Mouse (Mus musculus): ENCODE results near the gene Cacng7.
"Not testable (repeated sequence)": the region's sequence is repeated elsewhere in the genome, so short reads cannot be mapped to it uniquely, and the experiment has no call there.

The Cacng7 gene

DNA sequence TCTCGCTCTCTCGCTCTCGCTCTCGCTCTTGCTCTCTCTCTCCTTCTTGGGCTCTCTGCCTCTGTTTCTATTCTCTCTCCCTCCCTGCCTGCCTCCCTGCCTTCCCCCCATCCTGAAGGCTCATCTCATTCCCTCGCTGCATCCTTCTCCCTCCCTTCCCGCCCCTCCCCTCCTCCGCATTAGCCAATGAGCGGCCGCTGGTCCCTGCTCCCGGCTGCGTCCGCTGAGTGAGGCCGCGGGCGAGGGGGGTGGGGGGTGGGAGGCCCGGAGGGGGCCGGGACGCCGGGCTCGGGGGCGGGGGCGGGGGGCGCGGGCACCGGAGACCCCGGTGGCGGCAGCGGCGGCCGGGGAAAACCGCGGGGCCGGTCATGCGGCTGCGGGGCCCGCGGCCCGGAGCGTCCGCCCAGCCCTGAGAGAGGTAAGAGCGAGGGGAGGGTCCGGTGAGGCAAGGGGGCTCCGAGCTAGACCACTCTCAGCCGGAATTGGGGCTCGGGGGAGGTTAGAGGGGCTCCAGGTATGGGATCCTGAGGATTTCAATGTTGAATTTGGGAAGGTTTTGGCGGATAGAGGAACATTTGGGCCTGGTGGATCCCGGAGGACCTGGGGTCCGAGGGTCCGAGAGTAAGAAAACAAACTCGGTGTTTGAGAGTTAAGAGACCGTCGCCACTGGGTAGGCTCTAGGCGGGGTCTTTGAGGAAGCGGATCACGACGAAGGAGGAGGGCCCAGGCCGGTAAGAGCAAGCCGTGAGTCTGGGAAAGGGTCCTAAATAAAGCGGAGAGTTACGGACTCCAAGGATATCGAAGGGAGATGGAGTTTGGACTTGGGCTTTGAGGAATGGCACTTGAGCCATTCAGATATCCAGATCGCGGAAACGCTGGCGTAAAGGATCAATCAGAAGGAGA lies at the start of gene Cacng7:
Gene Cacng7, plus strand, starts transcription at position 337 of the 903 bp plus-strand sequence.
- no peak for DNase-seq (ENCODE audit: low read depth, low spot score)

DNA sequence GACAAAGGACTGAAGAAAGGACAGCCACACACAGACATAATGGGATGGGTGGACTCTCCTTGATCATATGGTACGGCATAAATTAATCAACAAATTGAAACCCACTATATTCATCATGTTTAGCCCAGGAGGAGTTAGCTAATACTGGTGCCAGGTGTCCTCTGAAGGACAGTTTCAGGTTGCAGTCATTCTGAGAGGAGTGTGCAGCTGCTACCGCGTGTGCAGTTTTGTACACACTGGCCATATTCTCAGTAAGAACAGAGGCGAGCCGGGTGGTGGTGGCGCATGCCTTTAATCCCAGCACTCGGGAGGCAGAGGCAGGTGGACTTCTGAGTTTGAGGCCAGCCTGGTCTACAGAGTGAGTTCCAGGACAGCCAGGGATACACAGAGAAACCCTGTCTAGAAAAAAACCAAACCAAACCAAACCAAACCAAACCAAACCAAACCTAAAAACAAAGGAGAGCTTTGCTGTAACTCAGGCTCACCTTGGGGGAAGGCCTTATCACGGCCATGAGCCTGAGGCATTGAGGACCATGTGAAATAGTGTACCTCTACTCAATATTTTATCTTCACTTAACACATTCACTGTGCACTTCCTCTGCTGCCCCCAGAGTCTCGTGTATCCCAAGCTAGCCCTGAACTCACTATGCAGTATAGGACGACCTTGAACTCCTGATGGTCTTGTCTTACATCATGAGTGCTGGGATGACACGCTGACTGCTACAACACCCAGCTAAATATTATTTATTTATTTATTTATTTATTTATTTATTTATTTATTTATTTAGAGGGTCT lies 49.5 kb upstream of the Cacng7 start:
- no peak for DNase-seq (ENCODE audit: low read depth, low spot score)

DNA sequence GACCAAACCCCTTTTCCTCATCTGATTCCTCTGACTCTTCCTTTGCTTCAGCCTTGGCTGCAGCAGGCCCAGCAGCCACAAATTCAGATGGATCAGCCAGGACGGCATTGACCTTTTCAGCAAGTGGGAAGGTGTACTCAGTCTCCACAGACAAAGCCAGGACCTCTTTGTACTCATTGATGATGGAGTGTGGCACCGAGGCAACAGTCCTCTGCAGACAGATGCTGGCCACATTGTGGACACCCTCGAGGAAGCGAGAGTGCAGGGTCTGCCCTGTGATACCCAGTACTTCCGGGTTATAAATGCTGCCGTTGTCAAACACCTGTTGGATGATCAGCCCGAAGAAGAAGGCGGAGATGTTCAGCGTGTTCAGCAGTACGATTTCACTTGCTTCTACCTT lies 48.2 kb upstream of the Cacng7 start:
- DNase-seq (ENCODE audit: low read depth, low spot score), result no peak

DNA sequence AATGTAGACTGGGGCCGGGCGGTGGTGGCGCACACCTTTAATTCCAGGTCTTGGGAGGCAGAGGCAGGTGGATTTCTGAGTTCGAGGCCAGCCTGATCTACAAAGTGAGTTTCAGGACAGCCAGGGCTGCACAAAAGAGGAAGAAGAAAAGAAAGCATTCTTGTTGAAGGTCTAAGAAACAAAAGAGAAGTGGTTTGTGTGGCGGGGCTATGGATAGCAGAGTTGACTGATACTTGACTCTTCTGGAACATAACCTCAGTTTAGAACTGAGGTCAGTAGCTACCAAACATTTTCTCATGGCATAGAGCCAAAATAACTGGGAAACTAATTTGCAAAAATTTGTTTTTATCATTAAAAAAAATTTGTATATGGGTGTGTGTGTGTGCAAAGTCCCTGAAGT lies 46.7 kb upstream of the Cacng7 start:
- DNase-seq (ENCODE audit: low read depth, low spot score), result no peak

DNA sequence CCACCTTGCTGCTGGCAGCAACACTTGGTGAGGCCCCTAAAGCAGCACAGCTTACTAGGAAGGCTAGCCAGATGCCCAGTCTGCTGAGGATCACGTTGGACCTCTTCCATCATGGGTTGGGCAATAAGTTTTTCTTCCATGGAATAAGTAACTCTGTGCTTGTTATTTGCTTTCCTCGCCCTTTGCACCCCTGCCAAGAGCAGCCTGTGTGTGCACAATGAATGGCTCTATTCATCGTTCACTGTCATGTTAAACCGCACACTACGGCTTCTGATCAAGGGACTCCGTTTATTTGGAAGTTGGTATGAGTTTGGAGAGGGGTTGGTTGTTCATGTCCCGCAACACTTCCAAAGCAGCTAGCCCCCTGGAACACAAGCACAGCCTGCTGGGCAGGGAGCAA lies 45.6 kb upstream of the Cacng7 start:
- DNase-seq (ENCODE audit: low read depth, low spot score), result no peak

DNA sequence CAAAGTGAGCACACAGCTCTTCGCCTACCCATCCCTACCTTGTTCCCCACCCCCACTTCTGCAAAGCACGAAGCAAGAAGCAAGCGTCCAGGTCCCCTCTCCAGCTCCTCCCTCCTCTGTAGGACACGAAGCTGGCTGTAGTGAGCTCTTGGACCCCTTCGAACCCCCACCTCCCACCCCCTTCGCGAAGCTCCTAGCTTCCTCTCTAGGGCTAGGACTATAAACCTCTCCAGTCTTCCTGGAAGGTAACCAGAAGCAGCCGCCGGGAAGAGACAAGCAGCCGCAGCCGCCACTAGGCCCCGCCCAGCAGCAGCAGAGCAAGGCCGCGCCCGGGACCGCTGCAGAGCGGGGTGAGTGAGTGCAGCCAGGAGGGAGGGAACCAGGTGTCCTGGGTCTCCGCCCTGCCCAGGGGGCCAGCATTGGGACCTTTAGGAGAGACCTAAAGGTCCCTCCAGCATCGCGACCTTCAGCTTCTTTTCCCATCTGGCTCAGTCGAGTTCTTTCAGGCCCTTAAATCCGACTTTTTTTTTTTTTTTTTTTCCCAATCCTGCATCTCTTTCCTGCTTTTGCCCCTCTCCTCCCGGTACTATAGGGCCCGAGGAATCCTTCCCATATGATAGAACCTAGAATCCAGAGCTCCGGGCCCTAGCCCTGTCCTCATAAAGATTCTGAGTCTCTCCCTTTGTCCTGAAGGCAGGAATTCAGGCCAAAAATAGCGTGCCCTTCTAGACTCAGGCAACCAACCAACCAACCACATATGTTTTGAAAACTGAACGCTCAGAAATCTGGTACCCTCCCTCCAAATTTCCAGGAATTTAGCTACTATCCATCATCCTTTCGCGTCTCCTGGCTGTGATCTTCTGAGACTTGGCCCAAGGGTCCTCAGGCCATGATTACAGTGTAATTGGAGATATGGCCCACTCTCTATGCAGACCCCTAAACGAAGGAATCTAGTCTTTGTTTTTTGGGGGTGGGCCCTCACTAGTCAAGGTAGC lies 43.5 kb upstream of the Cacng7 start, which contains the start of the genes Myadm and Prkcg:
Gene Myadm, plus strand, starts transcription at position 105 of the 995 bp plus-strand sequence.
Gene Prkcg, plus strand, starts transcription at position 204 of the 995 bp plus-strand sequence.
- no peak for DNase-seq (ENCODE audit: low read depth, low spot score)

DNA sequence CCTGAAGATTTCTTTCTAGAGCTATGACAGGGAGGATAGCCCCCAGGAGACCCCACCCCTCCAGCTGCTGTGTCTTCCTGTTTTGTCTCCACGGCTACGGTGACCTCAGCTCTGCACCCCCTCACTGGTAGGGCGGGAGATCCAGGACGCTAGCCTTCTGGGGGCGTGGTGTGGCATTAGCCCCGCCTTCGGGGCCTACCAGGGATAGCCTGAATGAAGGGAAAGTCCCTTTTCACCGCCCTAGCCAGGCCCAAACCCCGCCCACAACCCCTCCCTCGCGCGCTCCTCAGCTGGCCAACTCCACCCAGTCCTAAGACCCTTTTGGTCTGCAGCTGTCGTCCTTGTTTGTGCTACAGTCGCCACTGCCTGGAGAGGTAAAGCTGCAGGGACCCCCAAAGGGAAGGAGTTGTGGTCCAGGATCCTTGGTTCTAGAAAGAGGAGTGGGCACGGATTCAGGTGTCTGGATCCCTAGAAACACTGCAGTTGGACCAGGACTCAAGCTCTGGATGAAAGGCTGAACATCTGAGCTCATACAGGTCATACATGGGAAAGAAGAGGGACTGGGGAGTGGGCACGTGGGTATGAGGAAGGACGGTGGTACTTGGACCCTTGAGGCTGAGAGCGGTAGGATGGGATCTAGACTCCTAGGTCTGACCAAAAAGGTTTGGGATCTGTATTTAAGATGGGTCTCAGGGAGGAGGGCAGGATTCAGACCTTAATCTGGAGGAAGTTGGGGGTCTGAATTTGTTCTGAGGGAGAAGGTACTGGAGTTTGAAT lies 42.3 kb upstream of the Cacng7 start:
- DNase-seq (ENCODE audit: low read depth, low spot score), result peak; percentile 88

DNA sequence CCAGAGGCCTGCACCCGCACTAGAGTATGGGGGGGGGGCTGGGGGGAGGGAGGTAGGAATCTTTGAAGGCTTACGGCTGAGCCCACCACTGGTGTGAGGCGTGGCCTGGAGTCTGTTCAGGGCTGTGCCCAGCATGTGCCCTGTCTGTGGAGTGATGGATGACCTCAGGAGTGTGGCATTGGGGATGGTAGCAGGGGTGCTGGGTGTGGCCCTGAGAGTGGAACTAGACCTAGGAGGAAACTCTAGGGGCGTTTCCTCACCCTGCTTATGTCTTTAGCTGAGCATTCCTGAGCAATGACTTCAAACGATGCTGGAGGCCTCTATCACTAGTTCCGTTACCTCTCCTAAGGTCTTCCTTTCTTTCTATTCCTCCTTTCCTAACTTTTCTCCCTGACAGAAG lies 41.6 kb upstream of the Cacng7 start:
- no peak for DNase-seq (ENCODE audit: low read depth, low spot score)

DNA sequence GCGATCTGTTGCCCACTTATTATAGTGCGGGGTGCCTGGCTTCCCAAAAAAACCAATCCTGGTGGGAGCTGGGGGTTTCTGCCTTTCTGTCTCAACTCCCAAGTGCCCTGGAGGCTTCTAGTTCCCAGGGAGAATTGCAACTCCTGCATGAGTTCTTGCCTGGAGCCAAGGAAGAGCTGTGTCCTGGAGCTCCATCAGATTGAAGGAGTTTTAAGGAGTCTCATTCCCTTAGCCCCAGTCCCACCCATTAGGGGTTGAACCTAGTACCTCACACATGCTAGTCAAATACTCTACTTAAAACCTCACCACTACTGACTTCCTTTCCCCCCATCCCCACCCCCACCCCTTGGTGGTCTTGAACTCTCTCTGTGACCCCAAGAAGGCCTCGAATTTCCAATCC lies 41.0 kb upstream of the Cacng7 start:
- no peak for DNase-seq (ENCODE audit: low read depth, low spot score)

DNA sequence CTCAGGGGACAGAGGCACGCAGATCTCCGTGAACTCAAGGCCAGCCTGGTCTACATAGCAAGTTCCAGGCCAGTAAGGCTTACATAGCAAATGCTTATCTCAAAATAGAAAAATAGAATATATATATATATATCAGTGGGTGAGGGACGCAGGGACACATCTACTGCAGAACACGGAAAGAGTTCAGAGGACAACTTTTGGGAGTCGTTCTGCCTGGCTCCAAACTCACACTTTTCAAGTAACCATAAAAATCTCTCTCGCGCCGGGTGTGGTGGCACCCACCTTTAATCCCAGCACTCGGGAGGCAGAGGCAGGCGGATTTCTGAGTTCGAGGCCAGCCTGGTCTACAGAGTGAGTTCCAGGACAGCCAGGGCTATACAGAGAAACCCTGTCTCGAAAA lies 40.5 kb upstream of the Cacng7 start:
- DNase-seq (ENCODE audit: low read depth, low spot score), result not testable (repeated sequence)

DNA sequence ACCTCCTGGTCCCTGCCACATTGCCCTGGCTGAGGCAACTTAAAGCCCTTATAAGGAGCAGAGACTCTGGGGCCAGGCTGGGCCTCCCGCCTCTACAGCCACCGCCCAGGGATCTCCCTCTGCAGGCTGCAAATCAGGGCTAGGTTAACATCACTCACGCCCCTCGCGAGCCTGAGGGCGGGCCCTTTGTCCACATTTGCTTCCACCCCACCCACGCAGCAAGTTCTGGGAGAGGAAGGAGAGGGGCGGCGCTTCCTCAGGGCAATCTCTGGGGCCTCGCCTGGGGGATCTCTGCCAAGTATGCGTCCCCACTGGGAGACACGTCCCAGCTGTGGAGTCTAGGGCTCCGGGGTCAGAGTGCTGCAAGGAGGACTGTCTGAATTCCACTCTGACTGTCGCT lies 40.0 kb upstream of the Cacng7 start:
- peak; percentile 86 for DNase-seq (ENCODE audit: low read depth, low spot score)

DNA sequence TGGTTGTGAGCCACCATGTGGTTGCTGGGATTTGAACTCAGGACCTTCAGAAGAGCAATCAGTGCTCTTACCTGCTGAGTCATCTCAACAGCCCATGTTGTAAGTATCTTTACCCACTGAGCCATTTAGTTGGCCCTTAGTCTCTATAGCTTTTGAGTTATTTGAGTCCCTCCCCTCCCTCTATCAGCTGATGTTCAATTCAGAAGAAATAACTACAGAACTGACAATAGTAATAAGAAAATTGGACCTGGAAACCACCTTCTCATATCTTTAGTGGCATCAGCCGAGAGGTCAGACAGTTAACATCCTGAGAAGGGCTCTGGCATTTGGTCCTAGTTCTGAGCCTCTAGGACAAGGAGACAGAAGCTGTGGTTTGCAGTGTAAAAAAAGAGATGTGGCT lies 38.0 kb upstream of the Cacng7 start:
- DNase-seq (ENCODE audit: low read depth, low spot score), result no peak

DNA sequence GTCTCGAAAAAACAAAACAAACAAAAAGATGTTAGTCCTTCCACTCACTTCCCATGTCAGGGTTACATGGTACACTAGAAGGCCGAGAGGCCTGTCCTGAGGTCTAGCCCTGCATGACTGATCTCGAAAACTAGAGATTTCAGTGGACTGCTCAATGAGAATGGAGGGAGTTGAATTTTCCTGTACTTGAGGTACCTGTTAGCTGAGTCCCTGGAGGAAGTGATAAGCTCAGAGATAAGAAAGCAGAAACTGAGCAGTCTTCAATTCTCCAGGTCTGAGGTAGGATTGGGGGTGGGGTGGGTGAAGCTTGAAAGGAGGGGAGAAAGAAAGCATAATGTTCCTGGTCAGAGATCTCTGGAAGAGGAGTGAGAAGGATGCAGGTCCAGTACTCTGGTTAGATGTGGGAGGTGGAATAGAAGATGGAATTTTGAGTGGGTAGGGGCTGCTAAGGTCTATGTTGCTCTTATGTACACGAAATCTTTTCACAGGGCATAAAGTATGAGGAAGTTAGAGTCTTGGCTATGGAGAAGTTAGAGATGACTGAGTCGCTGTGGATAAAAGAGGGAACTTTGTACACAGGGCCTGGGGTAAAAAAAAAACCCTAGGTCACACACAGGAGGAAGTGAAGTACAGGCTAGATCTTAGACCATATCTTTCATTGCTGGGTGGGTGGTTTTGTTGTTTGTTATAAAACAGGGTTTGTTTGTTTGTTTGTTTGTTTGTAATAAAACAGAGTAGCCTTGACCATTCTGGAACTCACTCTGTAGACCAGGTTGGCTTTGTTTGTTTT lies 37.2 kb upstream of the Cacng7 start:
- DNase-seq (ENCODE audit: low read depth, low spot score), result no peak

DNA sequence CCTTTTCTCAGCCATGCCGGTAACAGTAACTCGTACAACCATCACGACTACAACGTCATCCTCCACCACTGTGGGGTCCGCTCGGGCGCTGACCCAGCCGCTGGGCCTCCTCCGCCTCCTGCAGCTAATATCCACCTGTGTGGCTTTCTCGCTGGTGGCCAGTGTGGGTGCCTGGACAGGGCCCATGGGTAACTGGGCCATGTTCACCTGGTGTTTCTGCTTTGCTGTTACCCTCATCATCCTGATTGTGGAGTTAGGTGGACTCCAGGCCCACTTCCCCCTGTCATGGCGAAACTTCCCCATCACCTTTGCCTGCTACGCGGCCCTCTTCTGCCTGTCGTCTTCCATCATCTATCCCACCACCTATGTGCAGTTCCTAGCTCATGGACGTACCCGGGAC lies 36.0 kb upstream of the Cacng7 start:
- no peak for DNase-seq (ENCODE audit: low read depth, low spot score)

DNA sequence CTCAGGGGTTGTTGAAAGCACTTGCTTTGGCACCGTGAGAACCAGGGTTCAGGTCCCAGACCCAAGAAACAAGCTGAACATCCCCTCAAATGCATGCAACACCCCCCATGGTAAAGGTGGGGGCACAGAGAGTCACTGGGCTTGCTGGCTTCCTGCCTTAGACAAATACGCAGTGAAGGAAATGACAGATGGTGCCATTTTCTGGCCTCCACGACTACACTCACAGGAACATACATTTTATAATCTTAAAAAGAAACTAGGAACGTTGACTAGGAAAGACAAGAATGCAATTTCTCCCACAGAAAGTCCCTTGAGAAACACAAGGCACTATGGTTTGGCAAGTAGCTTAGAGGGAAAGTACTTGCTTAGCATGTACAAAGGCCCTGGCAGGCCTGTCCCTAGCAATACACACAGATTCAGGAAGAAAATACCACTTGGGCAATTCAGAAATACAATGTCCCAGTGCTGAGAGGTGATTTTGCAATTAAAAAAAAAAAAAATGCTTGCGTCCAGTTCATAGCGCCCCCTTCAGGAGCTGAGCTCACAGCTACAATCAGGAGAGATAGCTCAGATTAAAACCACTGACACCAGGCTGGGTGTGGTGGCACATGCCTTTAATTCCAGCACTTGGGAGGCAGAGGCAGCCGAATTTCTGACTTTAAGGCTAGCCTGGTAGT lies 32.7 kb upstream of the Cacng7 start:
- no peak for DNase-seq (ENCODE audit: low read depth, low spot score)

DNA sequence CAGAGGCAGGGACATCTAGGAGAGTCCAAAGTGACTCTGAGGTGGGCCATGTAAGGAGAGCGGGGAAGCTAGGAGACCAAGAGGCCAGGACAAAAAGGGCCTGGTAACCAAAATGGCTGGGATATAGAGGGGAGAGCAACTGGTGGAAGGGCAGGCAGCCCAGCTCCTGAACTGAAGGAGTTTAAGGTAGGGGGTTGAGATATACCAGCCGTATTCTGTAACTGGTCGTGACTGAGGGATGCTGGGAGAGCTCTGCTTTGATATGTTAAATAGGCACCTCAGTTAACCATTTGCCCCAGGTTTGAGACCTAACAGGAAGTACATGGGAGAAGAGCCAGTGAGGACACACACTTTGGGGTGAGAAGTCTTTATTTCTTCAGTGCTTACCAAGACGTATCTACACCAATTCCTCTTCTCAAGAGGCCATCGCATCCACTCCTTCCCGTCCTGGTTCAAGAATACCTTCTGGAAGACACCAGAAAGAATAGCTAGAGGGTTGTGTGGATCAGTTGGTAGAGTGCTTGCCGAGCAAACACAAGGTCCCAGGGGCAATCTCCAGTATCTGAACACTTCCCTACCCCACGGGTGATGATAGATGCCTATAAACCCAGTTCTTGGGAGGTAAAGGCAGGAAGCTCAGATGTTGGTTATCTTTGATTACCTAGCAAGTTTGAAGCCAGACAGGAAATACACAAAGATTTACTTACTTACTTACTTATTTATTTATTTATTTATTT lies 31.7 kb upstream of the Cacng7 start:
- DNase-seq (ENCODE audit: low read depth, low spot score), result no peak

DNA sequence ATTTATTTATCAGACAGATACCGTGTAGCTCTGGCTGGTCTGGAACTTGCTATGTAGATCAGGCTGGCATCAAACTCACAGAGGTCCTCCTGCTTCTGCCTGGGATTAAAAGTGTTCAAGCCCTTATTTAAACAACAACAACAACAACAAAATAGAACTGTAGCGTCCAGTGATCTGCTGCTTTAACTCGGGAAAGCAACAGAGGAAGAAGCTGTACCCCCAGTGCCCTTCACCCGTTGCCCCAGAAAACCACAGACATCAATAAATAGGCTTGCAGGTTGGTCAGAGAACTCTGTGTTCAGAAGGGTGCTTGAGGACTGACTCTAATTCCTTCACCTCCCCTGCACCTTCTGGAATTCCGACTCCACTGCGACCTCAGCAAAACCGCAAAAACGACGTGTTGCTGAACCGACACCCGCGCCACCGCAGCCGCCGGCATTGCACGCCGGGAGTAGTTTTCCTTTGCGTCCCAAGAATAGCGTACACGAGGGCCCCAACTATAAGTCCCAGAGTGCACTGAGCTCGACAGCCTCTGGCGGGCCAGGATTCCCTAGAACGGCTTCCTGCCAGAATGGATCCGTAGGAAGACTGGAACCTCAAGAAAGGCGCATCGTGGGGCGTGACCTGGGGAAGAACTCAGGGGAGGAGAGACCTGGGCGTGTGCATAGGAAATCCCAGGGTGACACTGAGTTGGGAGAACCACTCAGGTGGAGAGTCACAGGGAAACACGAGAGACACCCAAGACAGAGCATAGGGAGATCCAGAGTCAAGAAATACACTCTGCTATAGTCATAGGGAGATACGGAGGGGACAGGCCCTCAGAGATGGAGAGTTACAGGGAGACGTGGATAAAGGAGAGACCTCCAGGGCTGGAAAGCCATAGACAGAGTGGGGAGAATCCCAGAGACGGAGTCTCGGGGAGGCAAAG lies 30.9 kb upstream of the Cacng7 start:
- no peak for DNase-seq (ENCODE audit: low read depth, low spot score)
